Mouse (Mus musculus): ENCODE measurements around the gene Pclo. TPM values are rescaled to one million over a fixed set of nuclear protein-coding genes. Genes with fewer than 3 reads are reported as not detected.
"Not testable (repeated sequence)": the region's sequence is repeated elsewhere in the genome, so short reads cannot be mapped to it uniquely, and the experiment has no call there.

The Pclo gene
- total RNA-seq (2021), result under 1 TPM; 0.26 to 0.35 TPM

- intact Hi-C loops (cut with DNase I), result no loop called here
- peak; percentile 71 to 73 for DNase-seq
Observed at GRCm38 (mm10) chr5:14514631-14515523, at the start of gene Pclo. Gene Pclo, plus strand, starts transcription at chr5:14514918.

- DNase-seq; intact Hi-C loops (cut with DNase I): not testable (repeated sequence)
Observed at GRCm38 (mm10) chr5:14494431-14494830, 20.3 kb upstream of the Pclo start.

- DNase-seq, result no peak
- intact Hi-C loops (cut with DNase I), result no loop called here
Observed at GRCm38 (mm10) chr5:14508522-14508921, 6.2 kb upstream of the Pclo start.

GRCm38 (mm10) chr5:14509621-14510020, 5.1 kb upstream of the Pclo start:
- DNase-seq, result no peak
- intact Hi-C loops (cut with DNase I), result no loop called here

GRCm38 (mm10) chr5:14518131-14518832, 3.6 kb downstream of the Pclo start:
- no peak for DNase-seq
- intact Hi-C loops (cut with DNase I), result no loop called here

GRCm38 (mm10) chr5:14522006-14522405, 7.3 kb downstream of the Pclo start:
- DNase-seq, result no peak
- intact Hi-C loops (cut with DNase I), result no loop called here

- peak; percentile 4 to 21 for DNase-seq
- intact Hi-C loops (cut with DNase I), result no loop called here
Observed at GRCm38 (mm10) chr5:14526038-14526437, 11.3 kb downstream of the Pclo start.

GRCm38 (mm10) chr5:14527796-14528195, 13.1 kb downstream of the Pclo start:
- intact Hi-C loops (cut with DNase I), result no loop called here
- no peak for DNase-seq

- no peak for DNase-seq
- intact Hi-C loops (cut with DNase I), result no loop called here
Observed at GRCm38 (mm10) chr5:14531906-14532305, 17.2 kb downstream of the Pclo start.

- intact Hi-C loops (cut with DNase I), result no loop called here
- DNase-seq, result no peak
Observed at GRCm38 (mm10) chr5:14539346-14539745, 24.6 kb downstream of the Pclo start.

- DNase-seq, result no peak
- intact Hi-C loops (cut with DNase I), result no loop called here
Observed at GRCm38 (mm10) chr5:14539961-14540627, 25.4 kb downstream of the Pclo start.

- DNase-seq, result no peak
- intact Hi-C loops (cut with DNase I), result no loop called here
Observed at GRCm38 (mm10) chr5:14575626-14576025, 60.9 kb downstream of the Pclo start.

- no peak for DNase-seq
- intact Hi-C loops (cut with DNase I), result no loop called here
Observed at GRCm38 (mm10) chr5:14591479-14591878, 76.8 kb downstream of the Pclo start.

- no peak for DNase-seq
- intact Hi-C loops (cut with DNase I), result no loop called here
Observed at GRCm38 (mm10) chr5:14595426-14596013, 80.8 kb downstream of the Pclo start.

GRCm38 (mm10) chr5:14608318-14608717, 93.6 kb downstream of the Pclo start:
- intact Hi-C loops (cut with DNase I), result no loop called here
- DNase-seq, result no peak

GRCm38 (mm10) chr5:14621146-14621545, 106.4 kb downstream of the Pclo start:
- intact Hi-C loops (cut with DNase I), result no loop called here
- no peak for DNase-seq

GRCm38 (mm10) chr5:14623360-14623759, 108.6 kb downstream of the Pclo start:
- intact Hi-C loops (cut with DNase I), result no loop called here
- DNase-seq, result no peak

- intact Hi-C loops (cut with DNase I), result no loop called here
Observed at GRCm38 (mm10) chr5:14641260-14641659, 126.5 kb downstream of the Pclo start.

GRCm38 (mm10) chr5:14645856-14646255, 131.1 kb downstream of the Pclo start:
- intact Hi-C loops (cut with DNase I), result no loop called here
- no peak for DNase-seq

More at GRCm38 (mm10) chr5:14641260-14641659, 126.5 kb downstream of the Pclo start:
- DNase-seq, result no peak

GRCm38 (mm10) chr5:14660637-14661036, 145.9 kb downstream of the Pclo start:
- no peak for DNase-seq
- intact Hi-C loops (cut with DNase I), result no loop called here

GRCm38 (mm10) chr5:14662180-14662579, 147.5 kb downstream of the Pclo start:
- DNase-seq, result no peak
- intact Hi-C loops (cut with DNase I), result no loop called here

All from heart, postnatal 10 days (tissue).